Comparison of ENCODE assay signal across 8 mouse cellular contexts in the genomic region with DNA sequence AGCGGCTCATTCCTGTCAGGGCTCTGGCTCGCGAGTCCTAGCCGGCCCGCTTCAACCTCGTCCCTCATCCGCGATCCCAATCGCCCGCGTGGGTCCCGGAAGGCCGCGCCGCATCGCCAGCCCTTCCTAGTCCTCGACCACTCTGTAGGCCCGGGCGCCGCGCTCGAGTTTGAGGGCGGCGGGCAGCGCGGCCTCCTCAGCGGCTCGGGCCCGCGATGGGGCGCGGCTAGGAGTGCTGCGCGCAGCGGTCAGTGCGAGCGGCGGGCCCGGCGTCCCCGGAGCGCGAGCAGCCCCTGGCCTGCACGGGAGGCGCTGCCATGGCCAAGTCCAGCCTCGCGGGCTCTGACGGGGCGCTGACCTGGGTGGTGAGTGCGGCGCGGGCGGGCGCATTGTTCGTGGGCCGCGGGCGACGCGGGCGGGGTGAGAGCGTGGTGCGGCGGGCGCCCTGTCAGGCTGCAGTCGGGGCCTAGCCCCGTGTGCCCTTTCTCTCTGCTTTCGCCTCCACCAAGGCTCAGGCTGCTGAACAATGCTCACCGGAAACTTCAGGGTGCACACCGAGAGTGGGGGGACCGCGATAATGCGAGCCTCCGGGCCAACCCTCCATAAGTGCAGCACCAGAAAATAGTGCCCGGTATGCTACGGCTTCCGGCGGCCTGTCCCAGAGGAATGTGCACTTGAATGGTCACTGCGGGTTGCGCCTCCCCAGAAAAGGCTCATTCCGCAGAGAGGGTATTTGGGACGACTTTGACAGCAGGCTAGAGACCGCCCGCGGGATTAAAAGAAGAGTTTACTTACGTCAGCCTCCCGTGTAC. TPM values are rescaled to one million over a fixed set of nuclear protein-coding genes. Genes with fewer than 3 reads are reported as not detected.
DNase-seq lines count a peak whose midpoint lies in the region; ATAC-seq and TF ChIP-seq lines count a peak whose summit lies in the region.

No protein-coding gene starts in this region.

- peaks cover 8% of the 10 kb centered on the region; the same call in 1 of the 2 replicates for H3K79me2 ChIP-seq in liver, adult 2 months (ENCODE audit: control insufficient read depth, insufficient read depth, low read length)

- peak; percentile 63 for ATAC-seq in embryonic facial prominence, embryonic 15.5 days (ENCODE audit: insufficient number of reproducible peaks, low FRiP score, low TSS enrichment, low read depth)
- ATAC-seq in kidney, embryonic 15.5 days (replicated peaks; ENCODE audit: low FRiP score) = peak; percentile 54
- peak; percentile 29 for ATAC-seq in monocyte, adult 5-6 weeks (replicated peaks; ENCODE audit: insufficient number of reproducible peaks, low FRiP score, low TSS enrichment, poor library complexity, severe bottlenecking)

- peak; percentile 66 for DNase-seq in 3T3-L1 (ENCODE audit: low read depth, low spot score)
- DNase-seq in adrenal gland, postnatal 4 days (ENCODE audit: low spot score in 2 of 2) = peak; percentile 52 to 54
- DNase-seq in heart, embryonic 10.5 days (ENCODE audit: low spot score) = peak; percentile 88
- no peak for DNase-seq in liver, adult 2 months (ENCODE audit: extremely low read depth, low read depth, low spot score)
- peak; percentile 62 to 63 for DNase-seq in spleen, postnatal 36 days (ENCODE audit: low spot score in 2 of 2)

- H3K27me3 ChIP-seq in embryonic facial prominence, embryonic 15.5 days = no peaks in the 10 kb centered on the region
- no peaks in the 10 kb centered on the region for H3K27me3 ChIP-seq in heart, embryonic 10.5 days (ENCODE audit: insufficient read depth, poor library complexity, severe bottlenecking)
- H3K27me3 ChIP-seq in kidney, embryonic 15.5 days = no peaks in the 10 kb centered on the region
- H3K27me3 ChIP-seq in liver, adult 2 months (ENCODE audit: control insufficient read depth, insufficient read depth, low read length) = no peaks in the 10 kb centered on the region

- H3K27ac ChIP-seq in embryonic facial prominence, embryonic 15.5 days (replicated peaks) = peak overlapping the region; percentile 98
- peak overlapping the region; percentile 99 for H3K27ac ChIP-seq in heart, embryonic 10.5 days
- peak overlapping the region; percentile 99 for H3K27ac ChIP-seq in kidney, embryonic 15.5 days
- H3K27ac ChIP-seq in liver, adult 2 months (replicated peaks; ENCODE audit: insufficient read depth, low read depth, low read length) = peak overlapping the region; percentile 96

- H3K36me3 ChIP-seq in embryonic facial prominence, embryonic 15.5 days = no peaks in the 10 kb centered on the region
- H3K36me3 ChIP-seq in heart, embryonic 10.5 days = no peaks in the 10 kb centered on the region
- H3K36me3 ChIP-seq in kidney, embryonic 15.5 days = peaks cover 3% of the 10 kb centered on the region; the same call in 1 of the 2 replicates
- H3K36me3 ChIP-seq in liver, adult 2 months (ENCODE audit: control insufficient read depth, insufficient read depth, low read length) = no peaks in the 10 kb centered on the region

- TF ChIP-seq CTCF in liver, adult 2 months (IDR thresholded peaks at IDR 0.05; ENCODE audit: low read depth, low read length) = no peak

- H3K9me3 ChIP-seq in embryonic facial prominence, embryonic 15.5 days (replicated peaks) = no peaks in the 10 kb centered on the region
- H3K9me3 ChIP-seq in heart, embryonic 10.5 days = no peaks in the 10 kb centered on the region
- no peaks in the 10 kb centered on the region for H3K9me3 ChIP-seq in kidney, embryonic 15.5 days (replicated peaks)

- peak overlapping the region; percentile 91 for H3K4me3 ChIP-seq in embryonic facial prominence, embryonic 15.5 days (replicated peaks)
- H3K4me3 ChIP-seq in heart, embryonic 10.5 days = peak overlapping the region; percentile 95
- peak overlapping the region; percentile 94 for H3K4me3 ChIP-seq in kidney, embryonic 15.5 days (replicated peaks)
- peak overlapping the region; percentile 85 for H3K4me3 ChIP-seq in liver, adult 2 months (ENCODE audit: insufficient read depth, low read depth, low read length)

- peaks cover 20% of the 10 kb centered on the region for H3K4me1 ChIP-seq in embryonic facial prominence, embryonic 15.5 days
- H3K4me1 ChIP-seq in heart, embryonic 10.5 days = peaks cover 11% of the 10 kb centered on the region; the same call in 1 of the 2 replicates
- peaks cover 14% of the 10 kb centered on the region for H3K4me1 ChIP-seq in kidney, embryonic 15.5 days
- peaks cover 7% of the 10 kb centered on the region; the same call in 1 of the 2 replicates for H3K4me1 ChIP-seq in liver, adult 2 months (ENCODE audit: control insufficient read depth, insufficient read depth, low read length)

- peak overlapping the region; percentile 58 for H3K4me2 ChIP-seq in embryonic facial prominence, embryonic 15.5 days (replicated peaks)
- peak overlapping the region; percentile 70 for H3K4me2 ChIP-seq in kidney, embryonic 15.5 days

- WGBS in embryonic facial prominence, embryonic 15.5 days = under 1% methylated on average over 86 of the region's 87 CpGs
- under 1% methylated on average over 86 of the region's 87 CpGs for WGBS in heart, embryonic 10.5 days
- WGBS in kidney, embryonic 15.5 days = under 1% methylated on average over 82 of the region's 87 CpGs
- WGBS in liver, adult 2 months = under 1% methylated on average over 87 of the region's 87 CpGs

- TF ChIP-seq POLR2A in liver, adult 2 months (IDR thresholded peaks at IDR 0.05; ENCODE audit: extremely low read depth, insufficient read depth, low read length) = no peak

- peak overlapping the region; percentile 95 for H3K9ac ChIP-seq in embryonic facial prominence, embryonic 15.5 days
- H3K9ac ChIP-seq in kidney, embryonic 15.5 days = peak overlapping the region; percentile 93
- H3K9ac ChIP-seq in liver, adult 2 months (ENCODE audit: low read depth, low read length) = peak overlapping the region; percentile 95

RNA-seq across cellular contexts. Expression of a gene that starts 0.6 kb away (rescaled TPM):
- total RNA-seq in adrenal gland, postnatal 4 days (2021) = 100 to 1,000 TPM; 111 to 119 TPM
- 46.0 and 49.1 TPM in 2 replicates for polyA plus RNA-seq in embryonic facial prominence, embryonic 15.5 days (2015; fragmentation: Nextera tagmentation; extraction: Ambion mirVana)
- polyA plus RNA-seq in heart, embryonic 10.5 days (2016; fragmentation: Nextera tagmentation; extraction: Ambion mirVana) = 39.3 and 49.6 TPM in 2 replicates
- polyA plus RNA-seq in kidney, embryonic 15.5 days (2015; fragmentation: Nextera tagmentation; extraction: Ambion mirVana) = 49.5 and 50.2 TPM in 2 replicates
- 35.5 and 56.3 TPM in 2 replicates for total RNA-seq in liver, adult 2 months (2014; rRNA removed)
- 3.2 and 4.1 TPM in 2 replicates for polyA plus RNA-seq in liver, adult 2 months (2012; rRNA removed)
- total RNA-seq in monocyte, adult 5-6 weeks (2017) = 215 to 232 TPM (median 220 TPM) in 3 replicates
